Comparison of ENCODE assay signal across 22 mouse cellular contexts in genomic region chr7:130378308-130378707, GRCm38 (mm10).
"Had no signal": no experiment of that assay in that cellular context is flagged by ENCODE, and none has a peak within 500 bp of the region (broad histone marks: within the 10 kb centered on the region; RNA-seq: fewer than 3 reads in every experiment).

No protein-coding gene starts in this region.

- H3K4me2 ChIP-seq: limb, embryonic 12.5 days; limb, embryonic 15.5 days; liver, embryonic 11.5 days; lung, embryonic 14.5 days; midbrain, embryonic 12.5 days; neural tube, embryonic 13.5 days had no signal

- H3K9ac ChIP-seq: limb, embryonic 12.5 days; limb, embryonic 15.5 days; liver, embryonic 14.5 days; liver, postnatal 0 days; lung, embryonic 14.5 days; midbrain, embryonic 12.5 days; neural tube, embryonic 13.5 days had no signal

- H3K4me1 ChIP-seq: limb, embryonic 12.5 days; limb, embryonic 15.5 days; megakaryocyte, embryonic 14.5 days had no signal

- H3K4me3 ChIP-seq: layer of hippocampus, adult 2 months; limb, embryonic 12.5 days; limb, embryonic 15.5 days; megakaryocyte, embryonic 14.5 days; midbrain, embryonic 12.5 days; myocyte; neural tube, embryonic 13.5 days had no signal

- ATAC-seq: liver, postnatal 0 days; lung, postnatal 0 days; midbrain, embryonic 16.5 days had no signal

- H3K36me3 ChIP-seq: limb, embryonic 12.5 days; limb, embryonic 15.5 days had no signal

- H3K27me3 ChIP-seq: limb, embryonic 12.5 days; limb, embryonic 15.5 days; megakaryocyte, embryonic 14.5 days; neural tube, embryonic 13.5 days had no signal

- H3K27ac ChIP-seq: kidney, postnatal 0 days; layer of hippocampus, adult 2 months; limb, embryonic 12.5 days; limb, embryonic 15.5 days; liver, embryonic 14.5 days; macrophage; midbrain, embryonic 12.5 days; neural tube, embryonic 13.5 days had no signal

- DNase-seq: kidney, adult 18-20 months; kidney, adult 9 months; kidney, postnatal 25 days; layer of hippocampus, adult 9-11 months; liver, postnatal 0 days; lung, embryonic 14.5 days; thymus, adult 2 months; thymus, postnatal 14 days; thymus, postnatal 4 days had no signal

- H3K9me3 ChIP-seq: limb, embryonic 12.5 days; limb, embryonic 15.5 days; midbrain, embryonic 12.5 days; neural tube, embryonic 13.5 days had no signal
